Mouse (Mus musculus) spleen, postnatal 36 days (tissue): Measurements from ENCODE around the gene Prrxl1.

ENCODE experiments used
- DNase-seq, 2 experiments: peaks; one replicate each; pipeline ENCODE4 v3.0.0; 2022; ENCODE audit warnings: low spot score in 2 of 2, mixed read lengths in 1 of 2

The Prrxl1 gene

DNA sequence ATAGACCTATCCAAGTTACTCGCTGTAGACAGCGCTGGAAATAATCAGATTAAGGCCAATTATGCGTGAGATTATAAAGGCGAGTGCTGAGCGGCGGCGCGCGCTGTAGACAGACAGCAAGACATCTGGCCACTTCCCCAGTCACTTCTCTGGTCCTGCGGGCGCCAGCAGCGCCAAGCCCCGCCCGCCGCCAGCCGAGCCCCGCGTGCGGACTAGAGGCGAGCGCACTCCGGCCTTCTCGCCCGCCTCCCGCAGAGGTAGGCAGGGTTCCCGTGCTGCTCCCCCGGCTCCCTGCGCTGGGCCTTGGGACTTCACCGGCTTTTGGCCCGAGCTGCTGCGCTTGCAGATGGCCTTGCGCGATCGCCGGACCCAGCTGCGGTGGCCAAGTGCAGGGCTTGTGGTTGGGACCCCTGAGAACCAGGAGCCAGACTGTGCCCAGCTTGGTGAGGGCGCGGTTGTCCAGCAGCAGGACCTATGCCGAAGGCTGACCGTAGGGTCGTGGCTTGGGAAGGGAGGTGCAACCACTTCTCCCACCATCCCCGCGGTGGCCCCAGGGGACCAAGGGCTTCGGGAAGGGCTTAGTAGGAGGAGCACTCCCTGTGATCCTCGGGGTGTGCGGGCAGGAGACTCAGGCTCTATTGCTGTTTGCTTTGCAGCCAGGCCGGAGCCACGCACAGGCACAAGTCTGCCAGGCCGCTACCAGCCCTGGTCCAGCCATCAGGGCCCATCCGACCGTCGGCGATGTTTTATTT, at the start of gene Prrxl1:
Gene Prrxl1, plus strand, starts transcription at position 118 of the 752 bp plus-strand sequence.
- no peak for DNase-seq

DNA sequence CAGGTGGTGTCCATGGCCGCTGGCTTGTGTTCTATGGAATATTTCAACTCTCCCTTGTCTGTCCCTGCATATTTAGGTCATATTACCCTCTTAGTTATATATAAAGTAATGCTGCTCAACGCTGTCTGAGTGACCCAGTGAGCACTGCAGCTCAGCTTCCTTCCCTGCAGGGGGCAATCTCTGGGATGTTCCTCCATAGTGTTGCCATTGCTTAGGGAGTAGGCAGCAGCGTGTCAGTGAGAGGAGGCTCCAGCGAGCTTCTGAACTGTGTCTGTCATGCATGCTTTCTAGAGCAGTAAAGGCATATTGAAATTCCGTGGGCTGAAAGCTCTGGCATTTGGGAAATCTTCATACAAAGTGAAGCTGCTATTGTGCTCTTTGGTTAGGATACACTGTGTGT, 47.4 kb upstream of the Prrxl1 start:
- no peak for DNase-seq

GRCm38 (mm10) chr14:32553198-32553903, 45.9 kb upstream of the Prrxl1 start:
- DNase-seq: no peak

- DNase-seq: no peak
Measured at GRCm38 (mm10) chr14:32554860-32555526, 44.2 kb upstream of the Prrxl1 start.

DNA sequence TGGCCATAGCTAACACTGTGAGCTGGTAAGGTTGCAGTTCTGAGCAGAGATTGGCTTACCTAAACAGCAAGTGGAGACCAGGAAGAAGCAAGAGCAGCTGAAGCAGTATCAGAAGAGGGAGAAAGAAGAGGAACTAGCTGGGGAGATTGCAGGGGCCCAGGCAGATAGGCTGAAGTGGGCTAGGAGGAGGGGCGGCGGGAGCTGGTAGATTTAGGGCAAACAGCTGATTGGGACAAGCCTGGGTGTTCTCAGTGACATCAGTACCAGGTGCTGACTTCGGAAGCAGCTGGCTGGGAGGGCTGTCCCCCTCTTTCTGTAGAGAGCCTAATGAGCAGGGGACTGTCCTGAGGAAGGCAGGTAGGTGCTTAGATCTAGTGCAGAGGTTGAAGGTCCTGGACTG, 37.8 kb upstream of the Prrxl1 start:
- no peak for DNase-seq

GRCm38 (mm10) chr14:32563661-32564060, 35.5 kb upstream of the Prrxl1 start:
- DNase-seq: no peak

- no peak for DNase-seq
Measured at GRCm38 (mm10) chr14:32572519-32572918, 26.7 kb upstream of the Prrxl1 start.

DNA sequence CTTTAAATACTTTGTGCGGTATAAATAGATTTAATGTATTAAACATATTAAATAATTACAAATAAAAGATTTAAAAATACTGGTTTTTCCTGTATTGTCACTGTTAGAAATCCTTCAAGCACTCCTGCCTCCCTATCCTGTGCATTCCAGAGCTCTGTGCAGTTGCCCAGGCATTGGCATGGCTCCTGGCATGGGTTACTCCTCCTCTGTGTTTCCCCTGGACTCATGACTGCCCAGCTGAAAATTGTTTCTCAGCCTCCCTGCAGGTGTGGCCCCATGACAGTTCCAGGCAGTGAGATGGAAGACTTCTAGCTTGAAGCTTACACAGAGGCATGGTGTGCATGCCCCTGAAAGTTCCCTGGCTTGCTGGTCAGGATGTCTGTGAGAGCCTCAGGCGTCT, 20.8 kb upstream of the Prrxl1 start:
- no peak for DNase-seq

GRCm38 (mm10) chr14:32583696-32584095, 15.5 kb upstream of the Prrxl1 start:
- no peak for DNase-seq

DNA sequence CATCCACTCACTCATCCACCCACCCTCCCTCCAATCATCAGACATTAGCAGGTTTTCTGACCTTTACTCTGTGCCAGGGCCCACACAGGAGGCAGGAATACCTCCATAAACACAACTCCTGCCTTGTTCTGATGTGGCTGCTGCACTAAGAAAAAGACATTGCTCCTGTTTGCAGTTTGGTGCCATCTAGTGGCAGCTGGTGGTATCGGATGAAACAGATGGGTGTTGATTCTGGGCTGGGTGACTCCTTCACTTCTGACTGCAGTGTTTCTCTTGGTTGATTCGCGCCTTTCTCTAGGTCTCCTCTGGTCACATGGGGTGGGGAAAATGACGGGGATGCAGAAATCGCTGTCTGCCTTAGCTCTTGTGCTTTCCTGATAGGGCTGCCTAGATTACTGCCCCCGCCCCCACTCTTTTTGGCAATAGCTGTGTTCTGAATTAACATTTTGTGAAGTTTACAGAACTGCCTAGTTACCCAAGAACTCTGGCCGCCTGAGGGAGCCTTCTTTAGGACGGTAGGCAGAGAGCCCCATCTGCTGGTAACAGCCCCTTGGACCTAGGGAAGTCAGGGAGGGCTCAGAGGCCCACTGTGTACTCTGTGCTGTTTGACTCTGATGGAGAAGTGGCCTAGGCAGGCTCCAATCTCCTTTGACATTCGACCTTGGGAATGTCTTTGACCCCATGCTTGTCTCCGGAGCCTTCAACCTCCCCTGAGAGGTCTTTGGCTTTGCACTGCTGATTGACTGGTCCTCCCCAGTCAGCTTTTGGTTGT, 12.0 kb upstream of the Prrxl1 start:
- peak in 1 of 2 experiments; percentile 17 for DNase-seq

DNA sequence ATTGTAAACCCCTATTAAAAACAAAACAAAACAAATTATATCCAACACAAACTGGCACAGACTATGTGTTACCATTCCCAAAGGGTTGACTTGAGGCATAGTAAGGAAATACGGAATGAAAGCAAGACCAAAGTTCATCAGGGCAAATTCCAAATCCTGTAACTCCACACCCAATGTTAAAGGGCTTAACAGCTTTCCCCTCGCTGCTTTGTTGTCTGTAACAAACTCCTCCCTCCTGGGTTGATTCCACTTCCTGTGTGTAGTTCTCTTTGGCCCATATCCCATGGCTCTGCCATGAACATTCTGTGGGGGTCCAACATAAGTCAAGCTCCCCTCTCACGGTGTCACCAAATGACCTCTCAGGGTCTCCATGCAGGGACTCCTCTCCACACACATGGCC, 8.8 kb upstream of the Prrxl1 start:
- no peak for DNase-seq

- DNase-seq: peak; percentile 19 to 25
Measured at GRCm38 (mm10) chr14:32597232-32598231, 1.7 kb upstream of the Prrxl1 start.

GRCm38 (mm10) chr14:32598437-32599219, 579 bp upstream of the Prrxl1 start:
- no peak for DNase-seq

- no peak for DNase-seq
Measured at GRCm38 (mm10) chr14:32600110-32600509, 903 bp downstream of the Prrxl1 start.

GRCm38 (mm10) chr14:32605508-32605907, 6.3 kb downstream of the Prrxl1 start:
- DNase-seq: no peak

DNA sequence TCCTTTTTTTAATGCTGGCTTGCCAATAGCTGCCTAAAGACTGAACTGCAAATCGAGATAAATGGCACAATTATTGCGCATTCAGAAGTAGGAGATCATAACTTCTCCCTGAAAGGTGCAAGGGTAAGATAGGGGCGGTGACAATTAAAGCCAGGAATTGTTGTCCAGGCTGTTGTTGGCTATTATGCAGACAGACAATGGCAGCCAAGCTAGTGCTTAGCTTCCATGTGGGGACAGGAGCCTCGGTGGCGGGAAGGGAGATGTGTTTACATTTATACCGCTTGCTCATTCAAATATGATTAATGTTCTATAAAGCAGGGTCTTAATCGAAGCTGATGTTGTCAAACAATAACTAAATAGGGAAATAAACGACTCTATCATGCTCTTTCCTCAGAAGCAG, 7.1 kb downstream of the Prrxl1 start:
- DNase-seq: no peak

DNA sequence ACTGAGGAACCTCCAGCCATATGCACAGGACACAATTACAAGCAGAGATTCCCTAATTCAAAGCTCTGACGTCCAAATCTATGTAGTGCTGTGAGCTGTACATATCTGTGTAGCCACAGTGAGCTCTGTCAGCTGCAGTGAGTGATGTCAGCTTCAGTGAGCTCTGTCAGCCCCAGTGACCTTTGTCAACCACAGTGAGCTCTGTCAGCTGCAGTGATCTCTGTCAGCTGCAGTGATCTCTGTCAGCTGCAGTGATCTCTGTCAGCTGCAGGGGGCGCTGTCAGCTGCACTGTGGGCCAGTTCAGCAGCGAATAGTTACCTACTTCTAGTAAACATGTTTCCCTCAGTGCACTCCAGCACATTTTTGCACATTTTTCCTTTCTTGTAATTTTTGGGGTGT, 10.2 kb downstream of the Prrxl1 start:
- no peak for DNase-seq

DNA sequence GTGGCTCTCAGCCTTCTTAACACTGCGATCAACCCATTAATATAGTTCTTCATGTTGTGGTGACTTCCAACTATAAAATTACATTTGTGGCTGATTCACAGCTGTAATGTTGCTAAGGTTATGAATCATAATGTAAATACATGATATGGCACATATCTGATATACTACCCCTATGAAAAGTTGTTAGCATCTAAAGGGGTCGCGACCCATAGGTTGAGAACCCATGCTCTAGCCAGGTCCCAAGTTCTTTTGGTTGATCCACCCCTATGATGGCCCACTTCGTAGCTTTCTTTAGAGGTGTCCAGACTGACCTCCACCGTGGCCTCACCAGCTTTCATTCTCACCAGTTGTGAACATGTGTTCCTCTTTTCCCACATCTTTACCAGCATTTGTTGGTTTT, 18.0 kb downstream of the Prrxl1 start:
- no peak for DNase-seq

DNA sequence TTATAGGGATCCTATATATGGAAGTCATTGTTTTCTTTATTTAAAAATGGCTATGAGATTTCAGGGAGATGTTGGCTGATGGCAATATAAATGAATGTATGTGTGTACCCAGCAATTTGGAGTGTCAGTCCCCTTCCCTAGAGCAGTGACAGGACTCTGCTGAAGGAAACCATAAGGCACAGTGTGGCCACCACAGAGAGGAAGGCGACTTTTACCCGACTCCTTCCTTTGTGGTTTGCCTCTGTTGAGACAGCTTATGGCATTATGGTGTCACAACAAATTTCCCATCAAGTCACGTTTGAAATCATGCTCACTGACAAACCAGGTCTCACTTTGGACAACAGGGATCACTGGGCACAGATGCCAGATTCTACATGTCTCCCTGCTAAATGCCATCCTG, 25.0 kb downstream of the Prrxl1 start:
- DNase-seq: no peak

DNA sequence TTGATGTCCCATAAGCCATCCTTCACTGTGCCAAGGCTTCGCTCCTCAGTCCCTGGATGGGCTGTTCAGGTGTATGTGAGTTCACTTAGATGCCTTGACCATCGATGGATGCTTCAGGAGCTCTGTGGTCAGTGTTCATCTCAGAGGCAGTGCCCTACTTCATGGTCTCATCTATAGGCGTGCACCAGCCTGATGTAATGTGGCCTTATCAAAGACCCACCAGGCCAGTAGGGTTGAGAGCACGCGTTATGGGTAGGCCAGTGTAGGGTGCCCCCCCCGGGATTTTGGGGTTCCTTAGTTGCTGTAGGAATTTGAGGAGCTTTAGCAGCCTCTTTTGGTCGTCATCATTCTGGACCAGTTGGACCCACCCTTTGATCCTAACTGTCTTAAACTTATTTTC, 25.6 kb downstream of the Prrxl1 start:
- DNase-seq: no peak
